Mouse (Mus musculus) bone marrow, adult 2 months (tissue): Measurements from ENCODE around the gene Gtpbp1. TPM values are rescaled to one million over a fixed set of nuclear protein-coding genes. Genes with fewer than 3 reads are reported as not detected.
A peak's percentile ranks its signal among the peaks of the same experiment; 100 is the strongest.

Experiments used
- H3K27ac ChIP-seq: fragments of 200-500 bp; 2 replicates; pipeline ENCODE4 v1.5.1; 2012; ENCODE audit warnings: low read depth, mild to moderate bottlenecking, control low read depth, inconsistent platforms, low read length; ENCODE audit not compliant: control insufficient read depth, poor library complexity, insufficient read depth
- H3K4me1 ChIP-seq: fragments of 200-500 bp; 2 replicates; pipeline ENCODE4 v1.6.1; 2011; ENCODE audit warnings: low read length; ENCODE audit not compliant: control insufficient read depth, insufficient read depth
- H3K4me3 ChIP-seq: fragments of 200-500 bp; replicated peaks from 2 replicates; pipeline ENCODE3; 2011; ENCODE audit warnings: mild to moderate bottlenecking, low read depth, low read length, control low read depth; ENCODE audit not compliant: control insufficient read depth
- CTCF ChIP-seq: fragments of 200-500 bp; IDR thresholded peaks from 2 replicates; pipeline ENCODE4 v1.5.1; 2011; ENCODE audit warnings: low read length, control low read depth; ENCODE audit not compliant: control insufficient read depth, insufficient read depth
- POLR2A ChIP-seq: fragments of 200-500 bp; IDR thresholded peaks from 2 replicates; pipeline ENCODE4 v1.6.1; 2011; ENCODE audit warnings: low read depth, mild to moderate bottlenecking, control low read depth, low read length, borderline replicate concordance; ENCODE audit not compliant: control insufficient read depth
- WGBS: fragments of 180-500 bp; shearing (Covaris S2); methylation state at CpG from one replicate; pipeline ENCODE4 v1.1.7; 2018; 5-methylcytosine and 5-hydroxymethylcytosine counted together
- polyA plus RNA-seq: library from polyadenylated mRNA; stranded (reverse); fragments of >200 nt; gene quantifications from 2 replicates; pipeline ENCODE4 v1.2.4, GENCODE M21; 2011; ENCODE audit warnings: low replicate concordance; ENCODE audit not compliant: missing spikeins, insufficient read depth, insufficient read length

Gtpbp1 gene
- polyA plus RNA-seq, 1 experiment = 53.9 TPM

DNA sequence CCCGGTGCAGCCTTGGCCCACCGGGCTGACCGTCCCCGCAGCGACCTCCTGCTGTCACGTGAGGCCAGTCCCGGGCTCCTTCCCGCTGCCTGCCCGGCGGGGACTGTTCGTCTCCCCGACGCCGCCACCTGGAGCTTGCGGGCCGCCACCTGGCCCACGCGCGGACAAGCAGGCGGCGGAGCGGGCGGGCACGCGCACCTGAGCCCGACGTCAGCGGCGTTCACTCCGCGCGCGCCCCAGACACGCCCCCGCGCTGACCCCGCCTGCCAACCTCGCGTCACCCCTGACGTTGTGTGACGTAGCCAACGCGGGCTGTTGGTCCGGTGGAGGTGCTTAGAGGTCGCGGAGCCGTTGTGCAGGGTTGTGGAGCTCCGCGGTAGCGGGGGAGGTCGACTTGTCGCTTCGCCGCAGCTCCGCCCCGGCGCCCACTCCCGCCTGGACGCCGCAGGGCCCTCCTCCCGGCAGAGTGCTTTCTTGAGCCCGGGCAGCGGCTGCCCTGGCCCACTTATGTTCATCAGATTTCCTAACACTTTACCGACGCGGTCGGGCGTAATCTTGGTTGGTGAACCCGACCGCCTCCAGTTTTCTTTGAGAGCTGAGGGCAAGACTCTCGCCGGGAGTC, 2.9 kb upstream of the Gtpbp1 start, which contains the start of gene Josd1:
Josd1 (minus strand) TSS at position 274 of the 622 bp plus-strand sequence.
- no peaks in the 10 kb centered on the region; the same call in 1 of the 2 replicates for H3K4me1 ChIP-seq

DNA sequence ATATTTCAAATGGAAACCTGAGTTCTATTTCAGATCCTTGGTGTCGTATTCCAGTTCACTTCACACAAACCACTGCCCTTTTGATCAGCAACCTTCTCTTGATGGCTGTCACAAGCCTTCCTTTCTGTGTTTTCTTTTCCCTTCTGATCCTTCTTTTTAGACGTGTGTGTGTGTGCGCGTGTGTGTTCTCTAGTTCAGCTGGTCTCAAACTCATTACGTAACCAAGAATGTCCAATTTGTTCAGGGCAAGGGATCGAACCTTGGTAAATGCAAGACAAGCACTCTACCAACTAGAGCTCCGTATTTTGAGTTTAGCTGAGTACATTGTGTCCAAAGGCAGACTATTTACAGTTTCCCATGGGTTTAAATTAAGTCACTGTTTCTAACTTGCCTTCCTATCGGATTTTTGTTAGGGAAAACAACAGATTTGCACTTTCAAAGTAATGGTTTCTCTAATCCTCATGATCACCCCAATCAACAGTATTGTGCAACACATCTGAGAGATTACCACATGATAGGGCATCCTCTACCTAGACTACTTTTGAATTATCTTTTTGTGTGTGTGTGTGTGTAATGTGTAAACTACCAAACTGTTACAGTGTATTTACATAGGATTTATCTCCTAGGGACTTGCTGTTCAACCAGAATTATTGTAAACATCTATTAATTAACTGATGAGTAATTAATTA, 2.2 kb upstream of the Gtpbp1 start:
- Histone ChIP-seq H3K27ac (peak overlapping the region; percentile 100), H3K4me3 (peak overlapping the region; percentile 74), H3K4me1 (no peaks in the 10 kb centered on the region; the same call in 1 of the 2 replicates)
- no peak for TF ChIP-seq CTCF
- no peak for TF ChIP-seq POLR2A
- 4% methylated on average over 8 of the region's 8 CpGs for WGBS

More for the DNA sequence above, 2.9 kb upstream of the Gtpbp1 start, which contains the start of gene Josd1:
- whole genome bisulfite sequencing = under 1% methylated on average over 69 of the region's 72 CpGs
- H3K27ac ChIP-seq = peak within 1 kb of the TSS; percentile 100
- peak within 1 kb of the TSS; percentile 74 for H3K4me3 ChIP-seq
- TF ChIP-seq CTCF (no peak), POLR2A (peak; percentile 96)

DNA sequence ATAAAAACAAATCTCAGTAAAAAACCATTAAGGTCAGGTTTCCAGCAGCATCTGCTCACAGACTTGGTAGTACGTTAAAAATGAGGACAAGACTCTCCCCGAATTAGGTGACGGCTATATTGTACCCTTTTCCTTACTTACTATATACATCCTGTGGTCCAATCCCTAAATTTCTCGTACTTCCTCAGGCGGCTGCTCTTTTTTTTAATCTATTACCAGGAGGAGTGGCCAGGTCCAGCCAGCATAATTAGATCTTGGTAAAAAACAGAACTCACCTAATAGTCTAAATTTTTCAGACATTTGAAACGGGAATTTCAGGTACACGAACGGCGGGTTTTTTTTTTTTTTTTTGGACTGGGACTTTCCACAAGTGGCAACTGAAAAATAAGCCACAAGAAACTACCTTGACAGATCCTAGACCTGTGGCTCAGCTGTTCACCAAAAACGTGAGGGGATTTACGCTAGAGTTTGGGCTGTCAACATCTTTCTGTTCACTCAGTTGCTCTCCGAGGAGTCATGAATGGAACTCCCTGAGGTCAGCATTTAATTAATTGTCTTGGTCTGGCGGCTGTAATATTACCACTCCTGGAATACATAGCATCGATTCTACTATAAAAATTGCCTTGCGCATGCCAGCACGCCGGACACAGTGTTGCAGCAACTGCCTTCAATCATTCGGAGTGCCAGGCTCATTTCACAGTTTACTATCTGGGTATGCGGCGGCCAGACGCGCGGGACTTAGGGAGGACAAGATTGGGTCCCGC, 801 bp upstream of the Gtpbp1 start:
- peak overlapping the region; percentile 50 for H3K4me3 ChIP-seq
- no peak for TF ChIP-seq CTCF
- TF ChIP-seq POLR2A = peak; percentile 70
- H3K27ac ChIP-seq = peak overlapping the region; percentile 62
- H3K4me1 ChIP-seq = peaks cover 3% of the 10 kb centered on the region; the same call in 1 of the 2 replicates
- 7% methylated on average over 24 of the region's 24 CpGs for WGBS

DNA sequence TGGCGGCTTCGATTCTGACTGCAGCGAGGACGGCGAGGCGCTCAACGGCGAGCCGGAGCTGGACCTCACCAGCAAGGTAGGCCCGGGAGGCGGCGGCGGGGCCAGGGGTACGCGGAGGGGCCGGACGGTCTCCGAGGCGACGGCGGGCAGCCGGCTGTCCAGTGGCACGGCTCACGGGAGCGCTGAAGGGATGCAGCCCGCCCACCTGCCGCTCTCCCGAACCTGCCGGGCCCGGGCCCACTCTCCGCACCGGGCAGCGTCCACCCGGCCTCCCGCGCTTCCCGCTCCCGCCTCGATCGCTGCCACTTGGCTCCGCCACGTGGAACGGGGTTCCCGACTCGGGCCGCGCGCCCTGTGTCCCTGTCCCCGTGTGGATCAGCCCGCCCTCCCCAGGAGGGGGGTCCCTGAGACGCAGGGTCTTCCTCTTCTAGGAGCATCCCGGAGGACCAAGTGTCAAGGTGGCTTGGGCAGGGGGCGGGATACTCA, 421 bp downstream of the Gtpbp1 start:
- WGBS = under 1% methylated on average over 52 of the region's 53 CpGs
- TF ChIP-seq CTCF (no peak), POLR2A (no peak)
- Histone ChIP-seq H3K4me1 (peaks cover 6% of the 10 kb centered on the region; the same call in 1 of the 2 replicates), H3K4me3 (peak overlapping the region; percentile 79), H3K27ac (peak overlapping the region; percentile 87)

DNA sequence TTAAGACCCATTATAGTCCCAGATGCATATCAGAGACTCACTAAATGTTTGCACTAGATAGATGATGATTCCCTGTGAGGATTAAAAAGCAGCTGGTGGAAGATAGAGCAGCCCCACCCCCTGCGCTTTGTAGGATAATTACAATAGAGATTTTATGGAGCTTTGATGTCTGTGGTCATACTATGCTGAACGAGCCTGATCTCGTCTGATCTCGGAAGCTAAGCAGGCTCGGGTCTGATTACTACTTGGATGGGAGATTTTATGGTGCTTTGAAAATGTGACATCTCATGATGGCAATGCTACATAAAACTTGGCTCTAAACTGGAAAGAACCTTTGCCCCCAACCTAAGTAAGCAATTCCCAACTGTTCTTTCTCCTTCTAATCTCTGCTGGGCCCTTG, 1.7 kb downstream of the Gtpbp1 start:
- H3K27ac ChIP-seq = no peak overlapping the region
- 66% methylated on average over 5 of the region's 5 CpGs for WGBS
- no peak for TF ChIP-seq POLR2A
- TF ChIP-seq CTCF = no peak
- peaks cover 8% of the 10 kb centered on the region; the same call in 1 of the 2 replicates for H3K4me1 ChIP-seq
- peak overlapping the region; percentile 13 for H3K4me3 ChIP-seq

DNA sequence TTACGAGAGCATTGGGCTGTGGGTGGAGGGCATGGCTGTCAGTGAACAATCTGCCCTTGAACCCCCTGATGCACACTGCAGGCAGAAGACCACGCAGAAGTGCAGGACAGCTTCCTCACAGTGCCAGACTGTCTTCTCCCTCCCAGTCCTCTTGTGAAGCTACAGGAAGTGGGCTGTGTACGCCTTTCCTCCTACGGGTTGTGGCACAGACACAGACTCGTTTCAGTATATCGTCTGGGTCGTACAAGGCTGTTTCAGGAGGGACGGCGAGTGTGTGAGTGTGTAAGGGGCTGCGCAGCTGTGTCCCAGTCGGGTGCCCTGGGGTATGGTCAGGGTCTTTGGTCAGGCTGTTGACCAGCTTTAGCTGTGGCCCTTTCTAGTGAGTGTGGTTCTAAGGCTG, 3.1 kb downstream of the Gtpbp1 start:
- TF ChIP-seq CTCF (no peak), POLR2A (no peak)
- Histone ChIP-seq H3K27ac (peak overlapping the region; percentile 82), H3K4me3 (peak overlapping the region; percentile 60), H3K4me1 (peaks cover 8% of the 10 kb centered on the region; the same call in 1 of the 2 replicates)
- WGBS = 2% methylated on average over 11 of the region's 11 CpGs

DNA sequence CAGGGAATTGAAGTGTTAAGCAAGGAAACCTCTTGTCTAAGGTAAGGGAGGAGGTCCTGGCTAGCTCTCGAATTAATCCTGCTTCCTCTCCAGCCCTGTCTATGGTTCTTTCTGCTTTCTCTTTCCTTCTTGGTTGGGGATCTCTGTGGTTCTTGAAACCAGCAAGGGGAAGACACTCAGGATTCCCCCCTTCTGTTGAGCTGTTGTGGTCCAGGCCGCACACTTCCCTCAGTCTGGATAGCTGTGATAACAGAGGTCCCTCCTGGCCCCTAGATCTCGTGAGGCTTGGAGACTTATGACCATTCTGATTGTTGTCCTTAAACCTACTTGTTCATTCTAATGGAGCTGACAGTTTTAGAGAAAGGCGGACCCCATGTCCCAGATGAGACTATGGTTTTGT, 3.9 kb downstream of the Gtpbp1 start:
- Histone ChIP-seq H3K4me1 (peaks cover 8% of the 10 kb centered on the region; the same call in 1 of the 2 replicates), H3K4me3 (peak overlapping the region; percentile 60), H3K27ac (peak overlapping the region; percentile 82)
- no peak for TF ChIP-seq CTCF
- TF ChIP-seq POLR2A = no peak
- 29% methylated on average over 4 of the region's 4 CpGs for WGBS

DNA sequence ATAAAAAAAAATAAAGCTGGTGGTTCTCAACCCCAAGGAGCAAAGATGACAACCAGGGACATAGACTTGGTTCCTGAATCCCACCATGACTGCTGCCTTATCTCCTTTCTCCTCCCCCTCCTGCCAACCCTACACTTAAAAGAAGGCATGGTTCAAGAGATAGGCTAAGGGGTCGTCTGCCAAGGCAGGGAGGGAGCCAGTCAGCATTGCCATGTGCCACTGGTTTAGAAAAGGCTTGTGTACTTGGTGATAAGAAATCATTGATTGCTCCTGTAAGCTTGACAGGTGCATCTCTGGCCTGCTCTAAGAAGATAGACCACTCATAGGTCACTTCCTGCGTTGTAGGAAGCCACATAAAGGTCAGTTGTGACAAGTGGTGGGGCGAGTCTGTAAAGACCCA, 4.9 kb downstream of the Gtpbp1 start:
- WGBS = 50% methylated on average over 3 of the region's 3 CpGs
- peaks cover 8% of the 10 kb centered on the region; the same call in 1 of the 2 replicates for H3K4me1 ChIP-seq
- no peak overlapping the region for H3K4me3 ChIP-seq
- H3K27ac ChIP-seq = no peak overlapping the region
- TF ChIP-seq CTCF = no peak
- TF ChIP-seq POLR2A = no peak
